Mouse (Mus musculus) hindbrain, postnatal 0 days (tissue): ENCODE data around the gene Ppig. TPM values are rescaled to one million over a fixed set of nuclear protein-coding genes. Genes with fewer than 3 reads are reported as not detected.

Experiments
- ATAC-seq: fragments of 200-750 bp; cut with Nextera tagmentation; 2 replicates; pipeline ENCODE4 v1.8.0; 2017; ENCODE audit warnings: mild to moderate bottlenecking, moderate TSS enrichment, moderate library complexity
- DNase-seq: peaks from one replicate; pipeline ENCODE4 v3.0.0-alpha.2; 2015; ENCODE audit warnings: low spot score
- H3K27ac ChIP-seq: fragments of 300-500 bp; sonication (generic); 2 replicates; pipeline ENCODE4 v1.5.1; 2014; ENCODE audit warnings: mild to moderate bottlenecking
- H3K27me3 ChIP-seq: fragments of 300-500 bp; sonication (generic); 2 replicates; pipeline ENCODE4 v1.6.1; 2014; ENCODE audit warnings: low read length, mixed read lengths; ENCODE audit not compliant: insufficient read depth
- H3K36me3 ChIP-seq: fragments of 300-500 bp; sonication (generic); 2 replicates; pipeline ENCODE4 v1.6.1; 2014; ENCODE audit warnings: low read length, mixed read lengths; ENCODE audit not compliant: insufficient read depth
- H3K4me1 ChIP-seq: fragments of 300-500 bp; sonication (generic); 2 replicates; pipeline ENCODE4 v1.6.1; 2014; ENCODE audit warnings: antibody characterized with exemption, low read length, mixed read lengths; ENCODE audit not compliant: insufficient read depth
- H3K4me2 ChIP-seq: fragments of 300-500 bp; sonication (generic); 2 replicates; pipeline ENCODE4 v1.6.1; 2014; ENCODE audit warnings: low read depth, mild to moderate bottlenecking, low read length, moderate library complexity, mixed read lengths
- H3K4me3 ChIP-seq: fragments of 300-500 bp; sonication (generic); 2 replicates; pipeline ENCODE4 v1.5.1; 2014; ENCODE audit warnings: low read length
- H3K9ac ChIP-seq: fragments of 300-500 bp; sonication (generic); replicated peaks from 2 replicates; pipeline ENCODE4 v1.6.1; 2014; ENCODE audit warnings: mild to moderate bottlenecking, low read length, moderate library complexity, mixed read lengths
- H3K9me3 ChIP-seq: fragments of 300-500 bp; sonication (generic); 2 replicates; pipeline ENCODE4 v1.6.1; 2016; ENCODE audit warnings: low read length, mixed read lengths
- CTCF ChIP-seq: IDR thresholded peaks from 2 replicates; pipeline ENCODE4 v1.5.1; 2016; ENCODE audit warnings: antibody characterized with exemption, control low read depth, low read depth
- WGBS: fragments of 180-500 bp; shearing (Covaris S2); extraction: QIAGEN DNeasy Blood & Tissue Kit; methylation state at CpG from one replicate; pipeline ENCODE4 v1.1.7; 2014; 5-methylcytosine and 5-hydroxymethylcytosine counted together
- polyA plus RNA-seq: library from polyadenylated mRNA; unstranded; fragments of >200 nt; fragmentation: Nextera tagmentation; extraction: Ambion mirVana; gene quantifications from 2 replicates; pipeline ENCODE4 v1.2.1, GENCODE M21; 2015
- total RNA-seq: library from RNA; depleted of rRNA; stranded (reverse); fragments of >200 nt; gene quantifications from 2 replicates; pipeline ENCODE4 v1.2.3, GENCODE M21; 2014

Ppig gene
- total and polyA plus RNA-seq, 2 experiments from 2014 or later: 9.9 to 125 TPM

DNA sequence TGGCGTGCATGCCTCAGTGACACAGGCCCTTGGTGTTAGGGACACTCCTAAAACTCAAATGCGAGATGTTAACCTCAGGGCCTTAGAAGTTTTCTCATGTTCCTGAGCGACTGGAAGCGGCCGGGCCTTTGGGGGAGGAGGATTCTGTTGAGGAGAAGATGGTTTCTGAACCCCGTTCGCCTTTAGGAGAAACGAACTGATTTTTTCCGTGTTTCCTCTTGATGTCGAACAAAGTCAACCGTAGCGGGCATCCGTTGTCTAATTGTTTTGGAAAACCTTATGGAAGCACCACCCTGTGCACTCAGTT lies 1.1 kb downstream of the Ppig start:
- no peak for TF ChIP-seq CTCF
- Histone ChIP-seq H3K9ac (peak overlapping the region; percentile 70), H3K4me3 (peak overlapping the region; percentile 95), H3K4me1 (peaks cover 5% of the 10 kb centered on the region), H3K27me3 (no peaks in the 10 kb centered on the region), H3K36me3 (no peaks in the 10 kb centered on the region), H3K9me3 (no peaks in the 10 kb centered on the region), H3K4me2 (peak overlapping the region; percentile 74), H3K27ac (peak overlapping the region; percentile 86)
- DNase-seq (no peak), ATAC-seq (no peak)
- WGBS: 3% methylated on average over 13 of the region's 13 CpGs

DNA sequence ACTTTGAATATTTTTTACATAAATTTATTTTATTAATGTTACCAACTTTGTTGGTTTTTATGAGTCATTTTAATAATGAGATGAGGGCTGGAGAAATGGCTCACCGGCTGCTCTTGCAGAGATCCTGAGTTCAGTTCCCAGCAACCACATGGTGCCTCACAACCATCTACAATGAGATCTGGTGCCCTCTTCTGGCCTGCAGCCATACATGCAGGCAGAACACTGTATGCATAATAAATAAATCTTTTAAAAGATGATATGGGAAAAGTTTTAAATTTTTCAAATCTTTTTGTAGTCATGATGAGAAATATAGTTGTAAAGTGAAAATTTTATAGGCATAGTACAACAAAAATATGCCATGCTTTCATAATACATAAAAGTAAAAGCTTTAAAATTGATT lies 22.7 kb downstream of the Ppig start:
- 86% methylated on average over 1 of the region's 1 CpGs for WGBS
- ATAC-seq (no peak), DNase-seq (no peak)
- Histone ChIP-seq H3K36me3 (peaks cover 13% of the 10 kb centered on the region), H3K9ac (no peak overlapping the region), H3K4me3 (no peak overlapping the region), H3K27me3 (no peaks in the 10 kb centered on the region), H3K27ac (no peak overlapping the region), H3K4me1 (no peaks in the 10 kb centered on the region), H3K9me3 (no peaks in the 10 kb centered on the region), H3K4me2 (no peak overlapping the region)
- peak; percentile 42; the same call in 1 of the 2 replicates for TF ChIP-seq CTCF

DNA sequence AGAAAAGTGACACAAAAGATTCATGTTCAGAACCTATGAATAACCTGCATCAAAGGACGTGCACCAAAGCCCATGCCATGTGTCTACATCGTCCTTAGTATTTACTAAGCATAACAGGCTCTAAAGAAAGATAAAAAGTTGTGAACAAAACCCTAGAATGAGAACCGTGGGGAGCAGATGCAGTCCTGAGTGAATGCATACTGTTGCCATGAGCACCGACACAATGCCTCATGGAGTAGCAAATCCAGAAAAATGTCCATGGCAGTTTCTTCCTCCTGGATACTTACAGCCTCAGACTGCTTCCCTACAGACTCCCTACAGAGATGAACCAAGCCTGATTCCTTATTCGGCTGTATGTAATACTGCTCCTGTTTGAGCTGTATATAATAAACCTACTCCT lies 38.6 kb downstream of the Ppig start:
- Histone ChIP-seq H3K9ac (no peak overlapping the region), H3K27ac (no peak overlapping the region; the same call in 1 of the 2 replicates), H3K27me3 (no peaks in the 10 kb centered on the region), H3K9me3 (no peaks in the 10 kb centered on the region), H3K4me3 (no peak overlapping the region), H3K4me1 (no peaks in the 10 kb centered on the region), H3K36me3 (no peaks in the 10 kb centered on the region), H3K4me2 (no peak overlapping the region)
- WGBS: 17% methylated on average over 5 of the region's 5 CpGs
- DNase-seq (peak; percentile 31), ATAC-seq (peak; percentile 64; the same call in 1 of the 2 replicates)
- no peak for TF ChIP-seq CTCF

DNA sequence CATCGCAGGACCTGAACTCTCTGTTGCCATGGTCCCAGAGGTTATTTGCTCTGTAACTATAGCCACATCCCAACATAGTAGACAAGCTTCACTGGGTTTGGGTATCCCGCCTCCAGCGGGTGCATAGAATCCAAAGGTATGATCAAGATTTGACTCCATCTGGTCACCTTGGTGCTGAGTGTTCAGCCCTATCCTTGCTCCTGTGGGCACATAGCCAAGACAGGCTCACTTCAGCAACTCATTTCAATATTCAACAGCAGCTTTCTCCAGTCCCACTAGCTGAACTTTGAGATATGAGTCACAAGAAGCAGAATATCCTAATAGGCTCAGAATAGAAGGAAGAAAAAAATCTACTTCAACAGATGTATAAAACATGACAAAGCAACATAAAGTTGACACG lies 41.0 kb downstream of the Ppig start:
- DNase-seq (no peak), ATAC-seq (no peak)
- 86% methylated on average over 4 of the region's 4 CpGs for WGBS
- Histone ChIP-seq H3K27ac (no peak overlapping the region), H3K27me3 (no peaks in the 10 kb centered on the region), H3K36me3 (no peaks in the 10 kb centered on the region), H3K4me3 (no peak overlapping the region), H3K9ac (no peak overlapping the region), H3K9me3 (no peaks in the 10 kb centered on the region), H3K4me2 (no peak overlapping the region), H3K4me1 (no peaks in the 10 kb centered on the region)
- no peak for TF ChIP-seq CTCF

DNA sequence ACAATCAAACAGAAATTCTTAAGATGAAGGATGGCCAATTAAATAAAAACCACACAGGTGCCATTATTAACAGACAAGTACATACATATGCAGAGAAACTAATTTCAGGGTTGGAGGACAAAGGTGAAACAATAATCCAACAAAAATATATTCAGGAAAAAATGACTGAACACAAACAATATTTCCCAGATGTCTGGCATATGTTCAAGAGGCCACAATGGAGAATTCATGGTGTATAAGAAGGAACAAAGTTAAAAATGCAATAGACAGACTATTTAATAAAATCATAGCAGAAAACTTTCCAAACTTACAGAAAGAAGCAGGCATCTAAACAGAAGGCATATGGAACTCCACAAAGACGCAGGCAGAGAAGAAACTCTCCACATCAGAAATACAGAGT lies 42.4 kb downstream of the Ppig start:
- Histone ChIP-seq H3K4me3 (no peak overlapping the region), H3K9me3 (no peaks in the 10 kb centered on the region), H3K36me3 (no peaks in the 10 kb centered on the region), H3K4me1 (no peaks in the 10 kb centered on the region), H3K27me3 (no peaks in the 10 kb centered on the region), H3K4me2 (no peak overlapping the region), H3K9ac (no peak overlapping the region), H3K27ac (no peak overlapping the region)
- no peak for TF ChIP-seq CTCF
- DNase-seq: no peak
- no peak for ATAC-seq
- WGBS: 69% methylated on average over 1 of the region's 1 CpGs

DNA sequence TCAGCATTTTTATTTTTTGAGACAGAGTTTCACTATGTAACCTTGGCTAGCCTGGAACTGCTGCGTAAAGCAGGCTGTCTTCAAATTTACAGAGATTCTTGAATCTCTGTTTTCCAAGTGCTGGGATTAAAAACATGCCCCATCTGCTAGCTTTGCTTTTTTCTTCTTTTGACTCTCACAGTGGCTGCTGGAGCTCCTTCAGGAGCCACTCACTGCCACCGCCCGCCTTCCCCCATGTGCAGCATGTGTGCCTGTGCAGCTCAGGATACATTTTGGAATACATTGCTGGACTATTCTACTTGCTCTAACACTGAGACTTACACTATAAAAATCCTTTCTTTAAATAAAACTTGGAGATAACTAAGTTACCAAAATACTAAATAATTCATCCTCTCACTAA lies 51.0 kb downstream of the Ppig start:
- H3K9ac ChIP-seq: no peak overlapping the region
- TF ChIP-seq CTCF: no peak
- WGBS: 98% methylated on average over 3 of the region's 3 CpGs
- ATAC-seq: no peak
- H3K36me3 ChIP-seq: no peaks in the 10 kb centered on the region; the same call in 1 of the 2 replicates
- H3K4me2 ChIP-seq: no peak overlapping the region
- no peaks in the 10 kb centered on the region for H3K9me3 ChIP-seq
- no peak overlapping the region for H3K4me3 ChIP-seq
- DNase-seq: no peak
- no peaks in the 10 kb centered on the region for H3K4me1 ChIP-seq
- H3K27me3 ChIP-seq: no peaks in the 10 kb centered on the region
- H3K27ac ChIP-seq: no peak overlapping the region

DNA sequence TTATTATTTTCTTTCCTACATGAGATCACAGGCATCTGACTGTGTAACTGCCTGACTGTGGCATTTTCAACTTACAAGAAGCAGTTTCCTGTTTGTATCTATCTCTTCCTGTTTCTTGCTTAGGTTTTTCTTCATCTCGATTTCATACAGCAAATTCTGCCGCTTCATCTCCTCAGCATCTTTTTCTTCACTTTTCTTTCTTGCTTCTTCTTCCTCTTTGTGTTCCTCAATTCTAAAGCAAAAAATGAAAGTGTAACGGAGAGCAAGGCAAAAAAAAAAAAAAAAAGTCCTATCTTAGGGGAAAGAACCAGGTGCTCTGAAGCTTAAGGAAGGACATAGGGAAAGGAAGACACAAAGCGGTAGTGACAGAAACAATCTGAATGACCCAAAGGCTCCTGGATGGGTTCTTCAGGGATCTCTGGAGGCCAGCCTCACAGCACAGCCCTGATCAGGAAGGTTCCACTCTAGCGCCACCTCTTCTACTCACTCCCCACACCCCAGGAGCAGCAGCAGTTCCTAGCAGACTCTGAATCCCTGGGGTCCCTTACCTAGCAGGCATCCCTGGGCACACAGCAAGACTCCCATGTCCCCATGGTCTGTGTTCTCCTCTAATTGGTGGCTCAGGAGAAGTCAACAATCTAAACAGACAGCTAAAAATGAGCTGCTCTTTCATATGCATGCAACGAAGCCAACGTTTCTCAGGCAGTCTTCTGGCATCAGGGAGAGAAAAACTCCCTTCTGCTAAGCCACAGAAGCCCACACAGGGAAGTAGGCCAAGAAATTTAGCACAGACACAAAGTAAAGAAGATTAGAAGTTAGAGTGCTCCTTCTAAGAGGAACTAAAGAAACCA lies 55.9 kb downstream of the Ppig start:
- no peaks in the 10 kb centered on the region for H3K27me3 ChIP-seq
- no peaks in the 10 kb centered on the region for H3K9me3 ChIP-seq
- no peaks in the 10 kb centered on the region for H3K4me1 ChIP-seq
- no peak for ATAC-seq
- H3K27ac ChIP-seq: no peak overlapping the region
- TF ChIP-seq CTCF: no peak
- H3K9ac ChIP-seq: no peak overlapping the region
- WGBS: 79% methylated on average over 7 of the region's 7 CpGs
- no peak overlapping the region for H3K4me2 ChIP-seq
- DNase-seq: no peak
- no peak overlapping the region for H3K4me3 ChIP-seq
- peaks cover 5% of the 10 kb centered on the region; the same call in 1 of the 2 replicates for H3K36me3 ChIP-seq
